In genomic region chr5:115326875-115327609, GRCm38 (mm10) we compare ENCODE assay signal across 8 mouse cellular contexts. TPM values are rescaled to one million over a fixed set of nuclear protein-coding genes. Genes with fewer than 3 reads are reported as not detected.
DNase-seq lines count a peak whose midpoint lies in the region; ATAC-seq lines count a peak whose summit lies in the region.

Gene Srsf9 (plus strand): TSS chr5:115327177.

- peak; percentile 88 for ATAC-seq in intestine, embryonic 14.5 days (replicated peaks; ENCODE audit: low FRiP score, low TSS enrichment, low read depth)

- under 1% methylated on average over 78 of the region's 97 CpGs for WGBS in intestine, embryonic 14.5 days

- intact Hi-C loops in gastrocnemius, postnatal 14 days (cut with DNase I; ENCODE audit: low total_unique reads): no loop called here
- intact Hi-C loops in left cerebral cortex, postnatal 14 days (cut with DNase I): no loop called here

- peaks cover 27% of the 10 kb centered on the region for H3K36me3 ChIP-seq in intestine, embryonic 14.5 days (ENCODE audit: control insufficient read depth, insufficient read depth, low read length)

- peak within 1 kb of the TSS; percentile 86 for H3K4me2 ChIP-seq in intestine, embryonic 14.5 days (ENCODE audit: low read length)

- peak within 1 kb of the TSS; percentile 94 for H3K9ac ChIP-seq in intestine, embryonic 14.5 days (ENCODE audit: low read length)

- no peaks in the 10 kb centered on the region for H3K9me3 ChIP-seq in intestine, embryonic 14.5 days (ENCODE audit: control insufficient read depth, low read length)

- peak within 1 kb of the TSS; percentile 89 for H3K27ac ChIP-seq in intestine, embryonic 14.5 days (ENCODE audit: low read depth)

- peak within 1 kb of the TSS; percentile 94 for H3K4me3 ChIP-seq in intestine, embryonic 14.5 days (ENCODE audit: low read depth, low read length)

- DNase-seq in adipocyte (ENCODE audit: low spot score): peak; percentile 93
- DNase-seq in embryo, embryonic 10 days (ENCODE audit: low spot score): peak; percentile 95
- peak; percentile 96 for DNase-seq in gastrocnemius, postnatal 14 days
- DNase-seq in intestine, embryonic 14.5 days (ENCODE audit: low spot score): peak; percentile 96
- DNase-seq in left cerebral cortex, postnatal 14 days (ENCODE audit: low spot score in 2 of 2): peak; percentile 95 to 96
- DNase-seq in mesoderm, embryonic 11.5 days (ENCODE audit: low read depth, low spot score): peak; percentile 95
- peak; percentile 91 for DNase-seq in right cerebral cortex, postnatal 36 days (ENCODE audit: low spot score in 2 of 2)
- DNase-seq in yolk sac, embryonic 10.5 days (ENCODE audit: low spot score): peak; percentile 94

- H3K4me1 ChIP-seq in intestine, embryonic 14.5 days (replicated peaks; ENCODE audit: control insufficient read depth, insufficient read depth, low read length): peaks cover 27% of the 10 kb centered on the region

- no peaks in the 10 kb centered on the region for H3K27me3 ChIP-seq in intestine, embryonic 14.5 days (replicated peaks; ENCODE audit: control insufficient read depth, insufficient read depth, low read length)

RNA-seq across cellular contexts. Expression of gene Srsf9, which starts in this region (rescaled TPM):
- 10 to 100 TPM; 14.5 to 15.9 TPM for total RNA-seq in gastrocnemius, postnatal 14 days (2021)
- 226 and 231 TPM in 2 replicates for polyA plus RNA-seq in intestine, embryonic 14.5 days (2014; fragmentation: Nextera tagmentation; extraction: Ambion mirVana)
- total RNA-seq in left cerebral cortex, postnatal 14 days (2021): 10 to 100 TPM; 73.4 to 75.5 TPM

Comparison
In these comparisons a context has a peak if more than half of its experiments do, and no peak if none do; other contexts are left out.
1. Peak in every context shown above with its lines: DNase-seq, ATAC-seq, H3K4me3 ChIP-seq and H3K27ac ChIP-seq.
2. RNA of gene Srsf9 (total RNA-seq): 73.4 to 75.5 TPM in left cerebral cortex, postnatal 14 days; 14.5 to 15.9 TPM in gastrocnemius, postnatal 14 days; every median in the first group is over 4 times any median in the second.